Mouse (Mus musculus) C2C12 (cell line): ENCODE results near the gene Tsc22d1.

ENCODE experiments used
- CEBPB ChIP-seq: IDR thresholded peaks from one replicate; pipeline ENCODE4 v1.6.1; 2011; ENCODE audit warnings: low read depth, mild to moderate bottlenecking, control low read depth, moderate library complexity
- CTCF ChIP-seq: IDR thresholded peaks from one replicate; pipeline ENCODE4 v1.5.1; 2011; ENCODE audit not compliant: control insufficient read depth, insufficient read depth, insufficient read length
- MAX ChIP-seq: IDR thresholded peaks from one replicate; pipeline ENCODE4 v1.6.1; 2011; ENCODE audit warnings: mild to moderate bottlenecking, control low read depth
- MYOD1 ChIP-seq: IDR thresholded peaks from one replicate; pipeline ENCODE4 v1.6.1; 2011; ENCODE audit warnings: low read depth; ENCODE audit not compliant: control insufficient read depth, insufficient read length
- USF1 ChIP-seq: IDR thresholded peaks from one replicate; pipeline ENCODE4 v1.6.1; 2011; ENCODE audit warnings: low read depth, mild to moderate bottlenecking, control low read depth, moderate library complexity

- no peak for TF ChIP-seq CTCF
- no peak for TF ChIP-seq MAX
- TF ChIP-seq CEBPB = no peak
- TF ChIP-seq MYOD1 = no peak
- no peak for TF ChIP-seq USF1
Observed at GRCm38 (mm10) chr14:76497187-76497586, 82.4 kb downstream of the Tsc22d1 start.
